Mouse (Mus musculus) testis, postnatal 14 days (tissue): ENCODE results near the gene Olfr283.
A peak's percentile ranks its signal among the peaks of the same experiment; 100 is the strongest.
"Not testable (repeated sequence)": the region's sequence is repeated elsewhere in the genome, so short reads cannot be mapped to it uniquely, and the experiment has no call there.

Experiments used
- DNase-seq: peaks from one replicate; pipeline ENCODE4 v3.0.0; 2021; ENCODE audit warnings: low spot score

Gene Olfr283

DNA sequence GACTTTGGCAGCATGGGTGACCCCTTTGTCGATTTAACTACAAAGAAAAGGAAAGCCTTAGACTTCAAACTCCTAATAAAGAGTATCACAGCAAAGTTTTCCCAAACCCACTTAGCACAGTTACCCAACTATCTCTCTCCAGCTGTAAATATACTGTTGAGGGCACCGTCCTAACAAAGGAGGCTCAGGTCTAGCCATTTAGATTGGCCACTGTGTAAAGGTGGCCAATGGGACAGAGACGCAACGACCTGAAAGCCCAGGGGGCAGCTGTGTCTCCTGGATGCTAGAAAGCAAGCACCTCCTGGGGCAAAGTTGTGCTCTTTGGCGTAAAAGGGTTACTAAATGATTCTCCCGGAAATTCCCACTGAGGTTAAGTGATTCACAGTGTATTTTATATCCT, at the start of gene Olfr283:
Gene Olfr283 (minus strand): TSS at position 101 of the 400 bp plus-strand sequence.
- no peak for DNase-seq

DNA sequence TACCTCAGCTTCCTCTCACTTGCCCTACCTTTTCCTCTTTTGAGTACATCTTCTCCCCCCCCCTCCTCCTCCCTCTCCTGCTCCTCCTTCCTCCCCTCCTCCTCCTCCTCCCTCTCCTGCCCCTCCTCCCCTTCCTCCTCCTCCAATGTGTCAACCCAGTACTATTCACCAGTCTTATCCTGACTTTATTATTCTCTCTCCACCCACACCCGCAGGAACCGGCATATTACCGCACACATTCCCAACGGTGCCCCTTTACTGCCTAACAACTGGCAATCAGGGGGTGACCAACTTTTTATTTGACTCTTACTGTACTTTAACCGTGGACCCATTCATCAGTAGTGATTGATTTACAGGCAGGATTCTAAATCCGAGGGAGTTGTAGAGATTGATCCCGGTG, 44.4 kb upstream of the Olfr283 start:
- DNase-seq = no peak

GRCm38 (mm10) chr15:98424753-98425152, 44.0 kb upstream of the Olfr283 start:
- DNase-seq = no peak

DNA sequence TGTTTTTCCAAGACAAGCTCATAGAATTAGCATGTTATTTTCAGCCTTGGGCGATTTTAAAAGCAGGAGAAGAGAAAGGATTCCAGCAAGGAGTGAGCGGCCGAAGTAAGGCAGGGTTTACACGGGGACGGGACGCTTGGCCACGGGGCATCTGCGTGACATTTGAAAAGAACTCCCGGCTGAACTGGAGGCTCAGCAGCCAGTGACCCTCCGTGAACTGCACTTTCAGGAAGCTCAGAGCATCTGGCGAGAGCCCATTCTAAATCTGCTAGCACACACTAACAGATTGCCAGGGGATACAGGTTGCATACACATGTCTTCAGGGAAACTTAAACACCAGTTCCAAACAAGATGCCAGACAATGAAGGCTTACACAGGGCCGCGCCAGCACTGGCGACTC, 43.6 kb upstream of the Olfr283 start:
- DNase-seq = no peak

DNA sequence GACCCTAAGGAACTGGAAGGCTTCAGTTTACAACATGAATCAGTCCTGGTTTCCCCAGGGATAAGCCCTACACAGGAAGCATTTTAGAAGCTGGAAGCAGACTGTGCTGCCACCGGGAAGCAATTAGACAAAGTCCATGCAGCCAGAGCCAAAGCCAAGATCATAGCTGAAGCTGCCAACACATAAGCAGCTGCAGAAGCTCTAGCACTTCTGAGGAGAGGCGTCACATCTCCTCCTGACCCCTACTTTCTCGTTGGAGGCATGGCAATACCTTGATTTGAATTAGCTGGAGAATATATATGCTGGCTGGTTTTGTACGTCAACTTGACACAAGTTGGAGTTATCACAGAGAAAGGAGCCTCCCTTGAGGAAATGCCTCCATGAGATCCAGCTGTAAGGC, 40.2 kb upstream of the Olfr283 start:
- no peak for DNase-seq

DNA sequence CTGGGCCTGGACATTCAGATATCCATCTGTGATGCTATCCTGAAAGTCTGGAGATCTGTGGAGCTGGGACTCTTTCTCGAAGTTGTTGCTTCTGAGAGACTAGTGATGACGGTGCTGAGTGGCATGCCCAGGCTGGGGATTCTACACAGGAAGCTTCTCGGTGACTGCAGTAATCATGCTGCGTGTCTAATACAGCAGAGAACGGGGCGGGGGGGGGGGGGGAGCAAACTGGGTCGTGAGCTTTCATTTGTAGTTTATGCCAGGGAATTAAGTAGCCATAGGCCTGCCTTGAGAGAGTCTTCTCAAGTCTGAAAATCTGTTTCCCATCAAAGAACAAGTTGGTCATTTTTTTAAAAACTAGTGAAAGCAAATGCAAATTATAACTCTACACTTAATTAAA, 37.4 kb upstream of the Olfr283 start:
- DNase-seq = no peak

DNA sequence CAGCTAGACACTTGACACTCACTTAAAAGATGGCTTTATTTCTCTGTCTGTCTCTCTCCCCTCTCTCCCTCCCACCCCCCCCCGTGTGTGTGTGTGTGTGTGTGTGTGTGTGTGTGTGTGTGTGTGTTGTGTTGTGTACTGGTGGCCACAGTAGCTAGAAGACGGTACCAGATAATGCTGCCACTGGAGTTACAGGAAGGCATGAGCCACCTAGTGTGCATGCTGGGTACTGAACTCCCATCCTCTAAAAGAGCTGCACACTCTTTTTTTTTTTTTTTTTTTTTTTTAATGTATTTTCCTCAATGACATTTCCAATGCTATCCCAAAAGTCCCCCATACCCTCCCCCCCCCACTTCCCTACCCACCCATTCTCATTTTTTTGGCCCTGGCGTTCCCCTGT, 36.5 kb upstream of the Olfr283 start:
- not testable (repeated sequence) for DNase-seq

DNA sequence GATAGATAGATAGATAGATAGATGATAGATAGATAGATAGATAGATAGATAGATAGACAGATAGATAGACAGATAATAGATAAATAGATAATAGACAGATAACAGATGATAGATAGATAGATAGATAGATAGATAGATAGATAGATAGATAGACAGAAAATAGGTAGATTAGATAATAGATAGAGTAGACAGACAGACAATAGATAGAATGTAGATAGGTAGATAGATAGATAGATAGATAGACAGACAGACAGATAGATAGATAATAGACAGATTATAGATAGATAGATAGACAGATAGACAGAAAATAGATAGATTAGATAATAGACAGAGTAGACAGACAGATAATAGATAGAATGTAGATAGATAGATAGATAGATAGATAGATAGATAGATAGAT, 36.1 kb upstream of the Olfr283 start:
- DNase-seq = not testable (repeated sequence)

DNA sequence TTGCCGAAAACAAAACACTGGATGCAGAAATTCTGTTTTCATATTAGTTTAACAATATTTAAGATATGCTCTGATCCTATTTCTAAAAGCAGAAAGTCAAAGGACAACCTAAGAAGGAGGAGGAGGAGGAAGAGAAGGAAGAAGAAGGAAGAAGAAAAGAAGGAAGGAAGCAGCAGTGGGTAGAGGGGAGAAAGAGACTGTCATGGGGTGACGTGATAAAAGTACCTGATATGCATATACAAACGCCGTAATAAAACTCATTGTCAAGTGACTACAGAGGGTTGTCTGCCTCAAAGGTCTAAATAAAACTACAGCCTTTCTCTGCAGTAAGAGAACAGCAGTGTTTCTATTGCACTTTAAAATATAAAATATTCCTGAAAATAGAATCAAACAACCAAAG, 35.2 kb upstream of the Olfr283 start:
- DNase-seq = no peak

- no peak for DNase-seq
Measured at GRCm38 (mm10) chr15:98410249-98410648, 29.5 kb upstream of the Olfr283 start.

DNA sequence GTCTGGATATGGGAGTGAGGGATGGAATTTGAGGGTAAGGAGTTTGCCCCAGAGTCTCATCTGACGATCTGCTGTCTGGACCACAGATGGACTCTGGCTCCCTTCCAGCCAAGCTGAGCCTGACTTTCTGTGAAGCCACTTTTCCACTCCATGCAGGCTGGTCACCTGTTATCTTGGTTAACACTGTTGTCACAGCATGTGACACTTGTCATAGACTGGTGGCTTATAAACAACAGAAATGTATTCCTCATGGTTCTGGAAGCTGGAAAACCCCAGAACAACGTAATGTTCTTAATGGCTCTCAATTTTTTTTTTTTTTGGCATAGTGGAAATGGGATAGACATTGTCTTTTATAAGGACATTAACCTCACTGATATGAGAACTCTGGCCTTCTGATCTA, 28.9 kb upstream of the Olfr283 start:
- DNase-seq = no peak

GRCm38 (mm10) chr15:98408406-98409060, 27.8 kb upstream of the Olfr283 start:
- DNase-seq = no peak

DNA sequence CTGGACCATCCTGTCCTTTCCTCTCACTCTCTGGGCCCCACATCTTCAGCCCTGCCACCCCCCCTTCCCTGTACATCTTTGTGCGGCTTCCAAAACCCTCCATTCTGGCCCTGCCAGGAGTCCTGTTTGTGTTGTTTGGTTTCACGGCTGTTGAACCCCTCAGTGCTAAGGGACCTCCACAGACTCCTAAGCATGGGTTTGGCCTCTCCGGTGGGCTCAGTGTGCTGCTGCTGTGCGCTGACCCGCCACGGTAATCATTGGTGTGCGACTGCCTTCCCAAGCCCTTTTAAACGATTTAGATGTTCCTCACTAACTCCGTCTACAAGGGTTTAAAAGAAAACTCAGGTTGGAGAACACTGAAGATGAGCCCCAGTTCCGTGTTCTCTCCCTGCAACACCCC, 21.6 kb upstream of the Olfr283 start:
- DNase-seq = no peak

DNA sequence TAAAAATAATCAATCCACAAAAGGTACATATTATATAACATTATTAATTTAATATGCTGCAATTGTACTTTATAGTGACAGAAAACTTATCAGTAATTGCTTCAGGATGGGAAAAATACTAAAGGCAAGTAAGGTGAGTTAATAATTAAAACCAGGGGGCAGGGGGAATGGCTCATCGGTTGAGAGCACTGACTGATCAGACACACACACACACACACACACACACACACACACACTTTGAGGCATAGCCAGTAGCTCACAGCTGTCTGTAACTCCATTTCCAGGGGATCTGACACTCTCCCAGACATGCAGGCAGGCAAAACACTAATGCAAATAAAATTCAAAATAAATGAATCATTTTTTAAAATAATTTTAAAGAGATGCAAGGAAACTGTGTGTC, 16.4 kb upstream of the Olfr283 start:
- no peak for DNase-seq

GRCm38 (mm10) chr15:98391903-98392187, 11.1 kb upstream of the Olfr283 start:
- no peak for DNase-seq

DNA sequence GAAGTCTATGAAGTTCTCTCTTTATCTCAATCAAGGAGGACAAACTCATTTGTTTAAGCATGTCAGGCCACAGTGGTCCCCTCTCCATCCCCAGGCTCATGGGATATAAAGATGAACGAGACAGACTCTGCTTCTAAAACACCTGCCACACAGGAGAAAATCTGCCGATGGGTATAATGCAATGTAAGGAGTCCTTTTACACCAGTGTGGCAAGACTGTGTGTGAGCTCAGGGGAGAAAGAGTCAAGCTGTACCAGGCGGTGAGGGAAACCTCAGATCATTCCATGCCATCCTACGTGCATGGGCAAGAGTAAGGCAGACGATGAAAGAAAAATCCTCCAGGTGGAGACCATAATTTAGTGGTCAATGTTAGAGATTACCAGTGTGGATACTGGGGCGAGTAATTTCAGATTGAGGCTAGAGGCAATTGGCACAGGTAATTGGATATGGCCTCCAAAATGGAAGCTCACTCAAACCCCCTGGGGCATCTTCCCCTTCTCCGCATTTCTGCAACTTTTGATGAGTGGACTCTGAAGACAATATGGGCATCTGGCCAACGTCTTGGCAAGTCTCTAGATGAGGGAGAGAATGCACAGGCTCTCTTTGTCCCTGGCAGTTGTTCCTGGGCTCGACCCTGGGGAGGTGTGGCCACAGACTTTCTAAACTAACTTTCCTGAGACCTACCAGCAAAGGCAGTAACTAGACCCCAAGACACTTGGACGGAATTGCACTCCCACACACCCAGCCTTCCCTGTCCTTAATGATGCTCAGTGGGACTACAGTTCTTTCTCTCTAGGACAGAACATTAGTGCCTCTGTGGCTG, 10.5 kb upstream of the Olfr283 start:
- peak; percentile 80 for DNase-seq

GRCm38 (mm10) chr15:98389796-98390195, 9.1 kb upstream of the Olfr283 start:
- peak; percentile 68 for DNase-seq

GRCm38 (mm10) chr15:98387621-98388020, 6.9 kb upstream of the Olfr283 start:
- no peak for DNase-seq

GRCm38 (mm10) chr15:98378209-98378608, 2.5 kb downstream of the Olfr283 start:
- no peak for DNase-seq

DNA sequence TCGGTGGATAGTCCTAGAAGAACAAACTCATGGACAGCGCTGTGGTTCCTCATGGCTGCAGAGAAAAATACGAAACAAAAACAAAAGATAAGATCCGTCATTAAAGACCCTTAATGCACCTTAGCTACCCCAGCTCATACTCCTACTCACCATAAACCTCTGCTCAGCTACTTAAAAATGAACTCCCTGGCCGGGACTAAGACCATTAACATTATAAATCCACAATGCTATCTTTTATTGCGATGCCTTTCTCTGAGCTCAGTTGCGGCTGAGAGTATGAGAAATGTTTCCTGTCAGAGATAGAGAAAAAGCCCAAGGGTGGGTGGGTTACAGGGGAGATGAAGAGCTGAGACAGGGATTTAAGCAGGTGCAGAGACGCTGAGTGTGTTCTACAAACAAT, 39.9 kb downstream of the Olfr283 start, which contains the start of gene Olfr284:
Gene Olfr284 (minus strand): TSS at position 101 of the 400 bp plus-strand sequence.
- DNase-seq = no peak
